Mouse (Mus musculus): ENCODE measurements around the gene Epn2. TPM values are rescaled to one million over a fixed set of nuclear protein-coding genes. Genes with fewer than 3 reads are reported as not detected.

Gene Epn2
- polyA plus RNA-seq, 1 experiment = 84.5 TPM

DNA sequence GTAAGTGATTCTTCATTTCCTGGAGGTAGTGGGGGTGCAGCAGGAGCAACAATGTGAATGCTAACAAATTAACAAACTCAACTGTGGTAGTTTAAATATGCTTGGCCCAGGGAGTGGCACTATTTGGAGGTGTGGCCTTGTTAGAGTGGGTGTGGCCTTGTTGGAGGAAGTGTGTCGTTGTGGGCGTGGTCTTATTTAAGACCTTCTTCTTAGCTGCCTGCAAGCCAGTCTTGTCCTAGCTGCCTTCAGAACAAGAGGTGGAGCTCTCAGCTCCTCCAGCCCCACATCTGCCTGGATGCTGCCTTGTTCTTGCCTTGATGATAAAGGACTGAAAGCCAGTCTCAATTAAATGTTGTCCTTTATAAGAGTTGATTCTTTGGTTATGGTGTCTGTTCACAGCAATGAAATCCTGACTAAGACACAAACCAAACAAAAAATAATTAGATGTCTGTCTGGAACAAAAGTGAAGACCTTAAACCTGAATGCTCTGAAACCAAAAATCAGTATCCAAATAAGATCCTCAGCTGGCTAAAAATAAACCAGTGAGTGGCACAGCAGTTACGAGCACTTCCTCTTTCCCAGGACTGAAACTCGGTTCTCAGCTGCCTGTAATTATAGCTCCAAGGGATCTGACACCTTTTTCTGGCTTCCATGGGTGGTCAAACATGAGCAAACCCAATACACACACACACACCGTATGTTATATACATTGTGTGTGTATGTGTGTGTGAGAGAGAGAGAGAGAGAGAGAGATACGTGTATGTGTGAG lies 80.6 kb downstream of the Epn2 start:
- TF ChIP-seq POLR2A (IDR thresholded peaks at IDR 0.05; ENCODE audit: borderline replicate concordance, extremely low read depth, low read depth, low read length) (no peak), CTCF (IDR thresholded peaks at IDR 0.05; ENCODE audit: insufficient read depth, low read length) (no peak)
- no peak for DNase-seq
- Histone ChIP-seq H3K4me1 (ENCODE audit: control insufficient read depth, insufficient read depth, low read length) (no peaks in the 10 kb centered on the region), H3K4me3 (replicated peaks; ENCODE audit: extremely low read depth, low read depth, low read length) (no peak overlapping the region)
- 46% methylated on average over 6 of the region's 6 CpGs for WGBS

DNA sequence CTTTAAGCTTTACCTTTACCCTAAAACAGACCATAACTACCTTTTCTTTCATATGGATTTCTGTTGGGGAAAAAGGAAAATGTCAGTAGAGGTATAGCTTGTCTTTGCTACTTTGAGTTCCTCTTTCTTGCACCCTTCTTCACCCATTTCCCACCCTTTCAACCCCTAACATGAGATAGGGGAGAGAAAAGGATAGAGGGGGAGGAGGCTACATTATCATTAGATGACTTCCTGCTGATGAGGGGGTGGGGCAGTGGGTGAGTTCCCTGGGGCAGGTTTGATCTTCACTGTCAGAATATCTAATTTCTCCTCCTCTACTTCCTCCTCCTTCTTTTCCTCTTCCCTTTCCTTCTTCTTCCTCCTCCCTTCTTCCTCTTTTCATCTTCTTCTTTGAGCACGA lies 82.0 kb downstream of the Epn2 start:
- WGBS = 53% methylated on average over 1 of the region's 1 CpGs
- no peak for TF ChIP-seq CTCF (IDR thresholded peaks at IDR 0.05; ENCODE audit: insufficient read depth, low read length)
- TF ChIP-seq POLR2A (IDR thresholded peaks at IDR 0.05; ENCODE audit: borderline replicate concordance, extremely low read depth, low read depth, low read length) = no peak
- peaks cover 7% of the 10 kb centered on the region for H3K4me1 ChIP-seq (ENCODE audit: control insufficient read depth, insufficient read depth, low read length)
- no peak for DNase-seq
- H3K4me3 ChIP-seq (replicated peaks; ENCODE audit: extremely low read depth, low read depth, low read length) = no peak overlapping the region

DNA sequence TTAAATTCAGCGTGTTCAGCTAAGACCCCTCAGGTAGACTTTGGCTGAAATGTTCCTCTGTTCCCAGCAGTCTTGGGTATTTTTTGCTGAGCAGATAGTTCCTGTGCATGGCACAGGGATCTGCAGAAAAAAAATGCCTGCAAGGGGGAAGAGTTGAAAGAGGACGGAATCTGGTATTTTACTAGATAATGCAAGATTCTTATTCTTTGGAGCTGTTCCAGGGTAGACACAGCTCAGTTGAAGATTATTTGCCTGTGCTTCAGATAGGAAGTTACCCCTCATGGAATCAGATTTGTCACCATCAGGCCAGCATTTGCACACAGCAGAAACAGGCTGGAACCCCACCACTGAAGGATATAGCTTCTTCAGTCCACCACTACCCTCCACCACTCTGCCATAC lies 84.0 kb downstream of the Epn2 start:
- WGBS = 82% methylated on average over 2 of the region's 2 CpGs
- no peak for DNase-seq
- TF ChIP-seq POLR2A (IDR thresholded peaks at IDR 0.05; ENCODE audit: borderline replicate concordance, extremely low read depth, low read depth, low read length) = no peak
- TF ChIP-seq CTCF (IDR thresholded peaks at IDR 0.05; ENCODE audit: insufficient read depth, low read length) = no peak
- Histone ChIP-seq H3K4me1 (ENCODE audit: control insufficient read depth, insufficient read depth, low read length) (peaks cover 7% of the 10 kb centered on the region), H3K4me3 (replicated peaks; ENCODE audit: extremely low read depth, low read depth, low read length) (no peak overlapping the region)

DNA sequence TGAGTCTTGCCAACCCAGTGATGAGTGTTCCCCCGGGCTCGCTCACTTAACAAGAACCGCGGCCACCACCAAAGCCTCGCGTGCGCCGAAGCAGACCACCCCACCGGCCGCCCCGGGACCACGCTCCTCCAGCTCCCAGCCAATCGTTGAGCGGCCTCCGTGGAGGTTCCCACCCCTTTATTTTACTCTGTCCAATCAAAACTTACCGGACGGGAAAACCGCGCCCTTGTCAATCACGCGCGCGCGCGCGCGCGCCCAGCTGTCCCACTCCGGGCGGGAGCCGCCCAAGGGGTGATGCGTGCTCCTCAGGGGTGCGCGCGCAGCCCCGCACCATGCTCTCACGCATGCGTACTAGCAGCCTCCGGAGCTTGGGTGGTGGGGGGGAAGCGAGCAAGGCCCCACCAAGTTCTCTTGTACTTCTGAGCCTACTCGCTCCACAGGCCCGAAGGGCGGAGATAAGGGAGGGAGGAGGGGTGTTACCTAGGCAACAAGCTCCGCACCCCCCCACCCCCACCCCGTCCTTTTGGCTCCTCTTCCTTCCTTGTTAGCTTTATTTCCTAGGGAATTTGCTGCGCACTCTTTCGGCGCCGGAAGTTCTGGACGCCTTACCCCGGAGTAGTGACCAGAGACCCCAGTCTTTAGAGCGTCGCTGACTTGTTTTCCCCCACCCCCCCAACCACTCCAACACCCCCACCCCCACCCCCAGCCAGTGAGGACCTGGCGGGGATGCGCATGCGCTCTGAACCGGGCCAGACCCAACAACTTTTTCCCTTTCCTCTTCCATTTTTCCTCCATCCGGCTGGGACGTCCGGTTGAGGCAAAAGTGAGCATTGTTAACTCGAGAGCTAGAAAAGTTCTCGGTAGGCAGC lies 85.1 kb downstream of the Epn2 start, which contains the start of gene Mapk7:
TSS of gene Mapk7 (minus strand) at position 278 of the 869 bp plus-strand sequence.
- H3K4me3 ChIP-seq (replicated peaks; ENCODE audit: extremely low read depth, low read depth, low read length) = peak within 1 kb of the TSS; percentile 88
- WGBS = 0% methylated on average over 62 of the region's 62 CpGs
- H3K4me1 ChIP-seq (ENCODE audit: control insufficient read depth, insufficient read depth, low read length) = peaks cover 7% of the 10 kb centered on the region
- TF ChIP-seq POLR2A (IDR thresholded peaks at IDR 0.05; ENCODE audit: borderline replicate concordance, extremely low read depth, low read depth, low read length) (peak; percentile 68; the same call in 1 of the 2 replicates), CTCF (IDR thresholded peaks at IDR 0.05; ENCODE audit: insufficient read depth, low read length) (no peak)
- peak; percentile 94 for DNase-seq

DNA sequence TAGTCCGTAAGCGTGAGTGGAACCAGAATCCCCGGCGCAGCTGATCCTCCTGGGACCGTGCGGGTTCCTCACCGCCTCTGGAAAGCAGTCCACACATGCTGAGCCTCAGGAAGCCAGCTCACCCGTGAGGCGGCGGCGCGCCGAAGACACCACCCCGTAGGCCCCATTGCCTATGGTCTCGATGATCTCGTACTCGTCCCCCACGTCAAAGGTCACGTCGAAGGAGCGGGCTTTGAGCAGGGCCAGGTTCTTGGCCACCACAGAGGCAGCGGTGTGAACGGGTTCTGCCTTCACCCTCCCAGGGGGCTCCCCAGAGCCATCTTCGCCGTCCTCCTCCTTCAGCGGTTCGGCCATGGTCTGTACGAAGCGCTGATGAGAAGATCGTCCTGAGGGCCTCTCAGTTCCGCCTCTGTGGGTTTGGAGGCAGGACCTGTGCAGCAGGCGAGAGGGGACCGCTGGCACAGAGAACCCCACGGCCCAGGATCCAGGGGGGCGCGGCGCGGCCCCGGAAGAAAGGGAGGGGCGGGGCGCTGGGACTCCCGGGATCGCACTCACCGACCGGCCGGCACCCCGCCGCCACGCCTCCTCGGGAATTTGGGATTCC lies 85.9 kb downstream of the Epn2 start:
- peaks cover 7% of the 10 kb centered on the region for H3K4me1 ChIP-seq (ENCODE audit: control insufficient read depth, insufficient read depth, low read length)
- TF ChIP-seq POLR2A (IDR thresholded peaks at IDR 0.05; ENCODE audit: borderline replicate concordance, extremely low read depth, low read depth, low read length) = no peak
- TF ChIP-seq CTCF (IDR thresholded peaks at IDR 0.05; ENCODE audit: insufficient read depth, low read length) = no peak
- peak overlapping the region; percentile 88 for H3K4me3 ChIP-seq (replicated peaks; ENCODE audit: extremely low read depth, low read depth, low read length)
- WGBS = 1% methylated on average over 50 of the region's 50 CpGs
- peak; percentile 40 for DNase-seq

DNA sequence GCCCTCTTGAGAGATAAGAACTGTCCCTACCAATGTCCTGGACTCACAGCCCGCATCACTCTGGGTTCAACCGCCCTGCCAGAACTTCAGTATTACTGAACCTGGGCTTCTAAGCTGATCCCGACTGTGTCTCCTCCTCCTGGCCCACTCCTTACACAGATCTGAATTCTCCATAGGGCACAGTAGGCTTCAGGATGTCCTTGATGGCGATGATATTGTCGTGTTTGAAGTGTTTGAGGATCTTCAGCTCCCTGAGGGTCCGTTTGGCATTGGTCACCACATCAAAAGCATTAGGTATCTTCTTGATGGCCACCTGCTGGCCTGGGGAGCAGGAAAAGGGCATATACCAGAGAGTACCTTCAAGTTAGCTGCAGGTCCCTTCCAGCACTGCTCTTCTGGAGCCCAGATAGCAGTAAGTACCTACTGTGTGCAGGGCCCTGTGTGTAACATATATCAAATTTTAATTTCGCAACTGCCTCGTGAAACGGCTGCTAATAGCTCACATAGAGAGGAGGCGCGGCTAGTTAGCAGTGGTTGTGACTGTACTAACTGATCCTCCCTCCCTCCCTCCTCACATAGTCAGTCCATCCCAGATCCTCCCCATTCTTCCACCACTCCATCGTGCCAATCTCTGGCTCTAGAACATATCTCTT lies 86.6 kb downstream of the Epn2 start:
- TF ChIP-seq CTCF (IDR thresholded peaks at IDR 0.05; ENCODE audit: insufficient read depth, low read length) (no peak), POLR2A (IDR thresholded peaks at IDR 0.05; ENCODE audit: borderline replicate concordance, extremely low read depth, low read depth, low read length) (no peak)
- DNase-seq = no peak
- H3K4me3 ChIP-seq (replicated peaks; ENCODE audit: extremely low read depth, low read depth, low read length) = peak overlapping the region; percentile 88
- 56% methylated on average over 12 of the region's 12 CpGs for WGBS
- peaks cover 7% of the 10 kb centered on the region for H3K4me1 ChIP-seq (ENCODE audit: control insufficient read depth, insufficient read depth, low read length)

DNA sequence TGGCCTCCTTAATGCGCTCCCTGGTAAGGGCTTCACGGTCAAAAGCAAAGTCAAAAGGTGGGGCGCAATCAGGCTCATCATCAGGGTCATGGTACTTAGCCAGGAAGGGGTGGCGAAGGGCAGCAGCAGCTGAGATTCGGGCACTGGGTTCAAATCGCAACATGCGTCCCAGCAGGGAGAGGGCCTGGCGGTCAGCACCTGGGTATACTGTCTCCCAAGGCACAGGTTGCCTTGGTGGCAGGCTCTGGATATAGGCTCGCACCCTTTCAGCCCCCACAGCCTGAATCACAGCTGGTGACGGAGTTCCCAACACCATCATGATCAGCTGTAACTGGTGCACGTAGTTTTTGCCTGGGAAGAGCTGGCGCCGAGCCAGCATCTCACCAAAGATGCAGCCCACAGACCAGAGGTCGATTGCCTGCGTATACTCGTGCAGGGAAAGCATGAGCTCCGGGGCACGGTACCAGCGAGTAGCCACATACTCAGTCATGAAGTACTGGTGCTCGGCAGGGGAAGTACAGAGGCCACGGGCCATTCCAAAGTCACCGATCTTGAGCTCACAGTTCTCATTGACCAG lies 88.5 kb downstream of the Epn2 start:
- no peak for DNase-seq
- H3K4me1 ChIP-seq (ENCODE audit: control insufficient read depth, insufficient read depth, low read length) = peaks cover 7% of the 10 kb centered on the region
- H3K4me3 ChIP-seq (replicated peaks; ENCODE audit: extremely low read depth, low read depth, low read length) = no peak overlapping the region
- WGBS = 88% methylated on average over 22 of the region's 22 CpGs
- TF ChIP-seq POLR2A (IDR thresholded peaks at IDR 0.05; ENCODE audit: borderline replicate concordance, extremely low read depth, low read depth, low read length) (no peak), CTCF (IDR thresholded peaks at IDR 0.05; ENCODE audit: insufficient read depth, low read length) (no peak)

DNA sequence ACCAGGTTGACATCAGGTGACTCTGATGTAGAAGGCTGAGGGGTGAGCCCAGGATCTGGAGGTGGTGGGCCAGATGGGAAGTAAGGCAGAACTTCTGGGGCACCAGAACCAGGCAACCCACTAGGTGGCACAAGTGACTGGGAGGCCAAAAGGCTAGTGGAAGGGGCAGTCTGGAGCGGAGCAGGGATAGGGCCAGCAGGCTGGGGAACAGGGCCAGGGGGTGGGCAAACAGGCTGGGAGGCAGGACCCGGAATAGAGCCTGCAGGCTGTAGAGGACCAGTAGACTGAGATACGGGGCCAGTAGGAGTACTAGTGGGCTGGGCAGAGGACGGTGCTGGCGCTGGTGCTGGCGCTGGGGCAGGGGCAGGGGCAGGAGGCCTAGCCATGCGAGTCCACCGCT lies 89.6 kb downstream of the Epn2 start:
- H3K4me1 ChIP-seq (ENCODE audit: control insufficient read depth, insufficient read depth, low read length) = peaks cover 7% of the 10 kb centered on the region
- no peak for DNase-seq
- WGBS = 85% methylated on average over 8 of the region's 8 CpGs
- no peak overlapping the region for H3K4me3 ChIP-seq (replicated peaks; ENCODE audit: extremely low read depth, low read depth, low read length)
- TF ChIP-seq POLR2A (IDR thresholded peaks at IDR 0.05; ENCODE audit: borderline replicate concordance, extremely low read depth, low read depth, low read length) (no peak), CTCF (IDR thresholded peaks at IDR 0.05; ENCODE audit: insufficient read depth, low read length) (no peak)

Measured in lung, adult 2 months (tissue).